Mouse (Mus musculus) olfactory bulb, adult 2 months (tissue): ENCODE results near the gene Atp8a2. TPM values are rescaled to one million over a fixed set of nuclear protein-coding genes. Genes with fewer than 3 reads are reported as not detected.

Experiments used
- H3K27ac ChIP-seq: fragments of 200-500 bp; 2 replicates; pipeline ENCODE4 v1.5.1; 2012; ENCODE audit warnings: low read depth, low read length; ENCODE audit not compliant: insufficient read depth
- H3K4me1 ChIP-seq: fragments of 200-500 bp; 2 replicates; pipeline ENCODE4 v1.6.1; 2012; ENCODE audit warnings: low read length; ENCODE audit not compliant: control insufficient read depth, insufficient read depth
- H3K4me3 ChIP-seq: fragments of 200-500 bp; 2 replicates; pipeline ENCODE4 v1.5.1; 2012; ENCODE audit warnings: mild to moderate bottlenecking, low read depth, low read length, moderate library complexity; ENCODE audit not compliant: insufficient read depth
- CTCF ChIP-seq: fragments of 200-500 bp; IDR thresholded peaks from 2 replicates; pipeline ENCODE4 v1.5.1; 2012; ENCODE audit warnings: low read depth, mild to moderate bottlenecking, low read length, moderate library complexity; ENCODE audit not compliant: insufficient read depth
- POLR2A ChIP-seq: fragments of 200-500 bp; IDR thresholded peaks from 2 replicates; pipeline ENCODE4 v1.6.1; 2012; ENCODE audit warnings: mild to moderate bottlenecking, low read depth, low read length, moderate library complexity; ENCODE audit not compliant: insufficient read depth
- WGBS: fragments of 180-500 bp; shearing (Covaris S2); methylation state at CpG from one replicate; pipeline ENCODE4 v1.1.7; 2018; 5-methylcytosine and 5-hydroxymethylcytosine counted together
- polyA plus RNA-seq: library from polyadenylated mRNA; stranded (reverse); fragments of >200 nt; gene quantifications from 2 replicates; pipeline ENCODE4 v1.2.4, GENCODE M21; 2012; ENCODE audit warnings: low replicate concordance; ENCODE audit not compliant: missing spikeins, insufficient read depth, insufficient read length

The Atp8a2 gene
- polyA plus RNA-seq, 1 experiment: not detected

GRCm38 (mm10) chr14:59759196-59759839 lies 437.7 kb downstream of the Atp8a2 start:
- TF ChIP-seq POLR2A: no peak
- TF ChIP-seq CTCF: no peak
- no peak overlapping the region for H3K4me3 ChIP-seq
- no peak overlapping the region for H3K27ac ChIP-seq
- 55% methylated on average over 15 of the region's 15 CpGs for WGBS
- H3K4me1 ChIP-seq: peaks cover 5% of the 10 kb centered on the region; the same call in 1 of the 2 replicates

- TF ChIP-seq CTCF: no peak
- no peak for TF ChIP-seq POLR2A
- 87% methylated on average over 3 of the region's 3 CpGs for WGBS
- H3K4me1 ChIP-seq: no peaks in the 10 kb centered on the region
- no peak overlapping the region for H3K4me3 ChIP-seq
- no peak overlapping the region for H3K27ac ChIP-seq
These were observed 444.6 kb downstream of the Atp8a2 start for GRCm38 (mm10) chr14:59752401-59752800.

- WGBS: 94% methylated on average over 6 of the region's 6 CpGs
- no peak overlapping the region for H3K27ac ChIP-seq
- no peaks in the 10 kb centered on the region for H3K4me1 ChIP-seq
- TF ChIP-seq POLR2A (no peak), CTCF (no peak)
- no peak overlapping the region for H3K4me3 ChIP-seq
These were observed 447.0 kb downstream of the Atp8a2 start for GRCm38 (mm10) chr14:59750005-59750404.

- Histone ChIP-seq H3K4me1 (no peaks in the 10 kb centered on the region), H3K27ac (no peak overlapping the region), H3K4me3 (no peak overlapping the region)
- TF ChIP-seq POLR2A: no peak
- TF ChIP-seq CTCF: no peak
- WGBS: 43% methylated on average over 4 of the region's 4 CpGs
These were observed 451.3 kb downstream of the Atp8a2 start for GRCm38 (mm10) chr14:59745676-59746075.

- H3K4me1 ChIP-seq: peaks cover 4% of the 10 kb centered on the region; the same call in 1 of the 2 replicates
- H3K27ac ChIP-seq: no peak overlapping the region
- TF ChIP-seq CTCF: no peak
- 86% methylated on average over 5 of the region's 5 CpGs for WGBS
- H3K4me3 ChIP-seq: no peak overlapping the region
These were observed 455.2 kb downstream of the Atp8a2 start for GRCm38 (mm10) chr14:59741752-59742151.

GRCm38 (mm10) chr14:59739446-59739845 lies 457.5 kb downstream of the Atp8a2 start:
- TF ChIP-seq POLR2A: no peak
- 87% methylated on average over 6 of the region's 6 CpGs for WGBS
- H3K4me1 ChIP-seq: peaks cover 6% of the 10 kb centered on the region; the same call in 1 of the 2 replicates
- H3K27ac ChIP-seq: no peak overlapping the region
- H3K4me3 ChIP-seq: no peak overlapping the region

GRCm38 (mm10) chr14:59737734-59738294 lies 459.2 kb downstream of the Atp8a2 start:
- Histone ChIP-seq H3K4me1 (peaks cover 6% of the 10 kb centered on the region; the same call in 1 of the 2 replicates), H3K27ac (no peak overlapping the region), H3K4me3 (no peak overlapping the region)
- WGBS: 70% methylated on average over 8 of the region's 8 CpGs
- TF ChIP-seq POLR2A (no peak), CTCF (no peak)

- no peak overlapping the region for H3K4me3 ChIP-seq
- no peak overlapping the region; the same call in 1 of the 2 replicates for H3K27ac ChIP-seq
- peaks cover 6% of the 10 kb centered on the region; the same call in 1 of the 2 replicates for H3K4me1 ChIP-seq
- WGBS: 61% methylated on average over 9 of the region's 9 CpGs
- TF ChIP-seq POLR2A (no peak), CTCF (no peak)
These were observed 459.9 kb downstream of the Atp8a2 start for GRCm38 (mm10) chr14:59736861-59737700.

- H3K4me3 ChIP-seq: no peak overlapping the region
- peaks cover 5% of the 10 kb centered on the region; the same call in 1 of the 2 replicates for H3K4me1 ChIP-seq
- no peak overlapping the region for H3K27ac ChIP-seq
- 62% methylated on average over 3 of the region's 3 CpGs for WGBS
- TF ChIP-seq POLR2A (no peak), CTCF (no peak)
These were observed 467.0 kb downstream of the Atp8a2 start for GRCm38 (mm10) chr14:59730043-59730390.
